Mouse (Mus musculus) olfactory bulb, adult 2 months (tissue): ENCODE data around the gene Prkag2.

Source experiments
- CTCF ChIP-seq: fragments of 200-500 bp; IDR thresholded peaks from 2 replicates; pipeline ENCODE4 v1.5.1; 2012; ENCODE audit warnings: low read depth, mild to moderate bottlenecking, low read length, moderate library complexity; ENCODE audit not compliant: insufficient read depth
- POLR2A ChIP-seq: fragments of 200-500 bp; IDR thresholded peaks from 2 replicates; pipeline ENCODE4 v1.6.1; 2012; ENCODE audit warnings: mild to moderate bottlenecking, low read depth, low read length, moderate library complexity; ENCODE audit not compliant: insufficient read depth

GRCm38 (mm10) chr5:24982258-24982657 lies 118.2 kb downstream of the Prkag2 start:
- TF ChIP-seq CTCF = no peak
- no peak for TF ChIP-seq POLR2A
